23 mouse cellular contexts compared by ENCODE assay signal in the genomic region with DNA sequence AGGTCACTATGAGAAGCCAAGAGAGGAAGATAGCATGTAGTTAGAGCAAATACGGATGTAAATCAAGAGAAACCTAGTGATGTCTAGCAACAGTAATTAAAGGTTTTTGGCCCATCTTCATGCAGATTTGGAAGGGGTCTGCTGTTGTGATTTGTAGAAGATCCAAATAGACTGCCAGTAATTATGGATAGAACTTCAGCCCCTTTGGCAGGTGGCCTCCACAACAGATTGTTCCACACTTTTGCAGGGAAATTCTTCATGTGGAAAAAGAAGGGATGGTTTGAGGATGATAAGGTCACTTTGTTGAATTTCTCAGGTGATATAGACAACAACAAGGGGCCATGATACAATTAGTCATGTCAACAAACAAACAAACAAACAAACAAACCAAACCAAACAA.
DNase-seq lines count a peak whose midpoint lies in the region; ATAC-seq and TF ChIP-seq lines count a peak whose summit lies in the region.
"Had no signal": no experiment of that assay in that cellular context is flagged by ENCODE, and none has a peak within 500 bp of the region (broad histone marks: within the 10 kb centered on the region; RNA-seq: fewer than 3 reads in every experiment).

No protein-coding gene starts in this region.

- no peak overlapping the region for H3K4me2 ChIP-seq in forebrain, embryonic 14.5 days (ENCODE audit: low read length)
- H3K4me2 ChIP-seq in forebrain, embryonic 11.5 days (ENCODE audit: low read depth, low read length, severe bottlenecking), result no peak overlapping the region
- H3K4me2 ChIP-seq: heart, embryonic 13.5 days; hindbrain, embryonic 12.5 days; hindbrain, embryonic 15.5 days had no signal

- no peak for ATAC-seq in forebrain, embryonic 14.5 days
- no peak for ATAC-seq in forebrain, embryonic 11.5 days (replicated peaks; ENCODE audit: low FRiP score)
- ATAC-seq: CD4-positive, CD25-positive, alpha-beta regulatory T cell, adult 4 months; intestine, postnatal 0 days had no signal

- H3K27ac ChIP-seq in forebrain, embryonic 14.5 days (ENCODE audit: low read depth, low read length), result no peak overlapping the region
- no peak overlapping the region for H3K27ac ChIP-seq in forebrain, embryonic 11.5 days (ENCODE audit: low read depth, low read length)
- no peak overlapping the region for H3K27ac ChIP-seq in hindbrain, embryonic 10.5 days
- H3K27ac ChIP-seq: forebrain, embryonic 10.5 days; heart, adult 2 months; heart, embryonic 10.5 days; heart, embryonic 13.5 days; hindbrain, embryonic 12.5 days; hindbrain, embryonic 15.5 days had no signal

- no peaks in the 10 kb centered on the region for H3K27me3 ChIP-seq in forebrain, embryonic 14.5 days (replicated peaks; ENCODE audit: control insufficient read depth, insufficient read depth, low read length)
- no peaks in the 10 kb centered on the region for H3K27me3 ChIP-seq in forebrain, embryonic 11.5 days (ENCODE audit: control insufficient read depth, insufficient read depth, low read length)
- no peaks in the 10 kb centered on the region for H3K27me3 ChIP-seq in hindbrain, embryonic 10.5 days (ENCODE audit: insufficient read depth, poor library complexity, severe bottlenecking)
- H3K27me3 ChIP-seq: heart, embryonic 13.5 days; hindbrain, embryonic 12.5 days; hindbrain, embryonic 15.5 days had no signal

- intact Hi-C loops in left cerebral cortex, postnatal 4 days (cut with DNase I), result no loop called here
- intact Hi-C loops in left cerebral cortex, postnatal 25 days (cut with DNase I), result no loop called here

- H3K4me1 ChIP-seq in forebrain, embryonic 14.5 days (ENCODE audit: control insufficient read depth, insufficient read depth, low read length), result no peaks in the 10 kb centered on the region
- no peaks in the 10 kb centered on the region for H3K4me1 ChIP-seq in forebrain, embryonic 11.5 days (replicated peaks; ENCODE audit: control insufficient read depth, insufficient read depth, low read length)
- H3K4me1 ChIP-seq in hindbrain, embryonic 10.5 days (replicated peaks), result no peaks in the 10 kb centered on the region
- H3K4me1 ChIP-seq: forebrain, embryonic 10.5 days; heart, embryonic 10.5 days; heart, embryonic 13.5 days; hindbrain, embryonic 12.5 days; hindbrain, embryonic 15.5 days had no signal

- WGBS in forebrain, embryonic 14.5 days, result 88% methylated on average over 1 of the region's 1 CpGs
- WGBS in forebrain, embryonic 11.5 days, result 89% methylated on average over 1 of the region's 1 CpGs
- WGBS in hindbrain, embryonic 10.5 days, result 94% methylated on average over 1 of the region's 1 CpGs

- no peak for TF ChIP-seq POLR2A in brain, embryonic 14.5 days (IDR thresholded peaks at IDR 0.05; ENCODE audit: borderline replicate concordance, extremely low read depth, insufficient read depth, insufficient read length, poor library complexity, severe bottlenecking)

- no peak overlapping the region for H3K9ac ChIP-seq in forebrain, embryonic 14.5 days (ENCODE audit: low read length)
- H3K9ac ChIP-seq in forebrain, embryonic 11.5 days (ENCODE audit: low read length), result no peak overlapping the region
- H3K9ac ChIP-seq: heart, embryonic 13.5 days; hindbrain, embryonic 12.5 days; hindbrain, embryonic 15.5 days had no signal

- H3K36me3 ChIP-seq in forebrain, embryonic 14.5 days (ENCODE audit: control insufficient read depth, insufficient read depth, low read length), result no peaks in the 10 kb centered on the region
- no peaks in the 10 kb centered on the region for H3K36me3 ChIP-seq in forebrain, embryonic 11.5 days (ENCODE audit: control insufficient read depth, insufficient read depth, low read length)
- no peaks in the 10 kb centered on the region for H3K36me3 ChIP-seq in hindbrain, embryonic 10.5 days
- H3K36me3 ChIP-seq: forebrain, embryonic 10.5 days; heart, embryonic 10.5 days; heart, embryonic 13.5 days; hindbrain, embryonic 12.5 days; hindbrain, embryonic 15.5 days had no signal

- no peak overlapping the region for H3K4me3 ChIP-seq in forebrain, embryonic 14.5 days (ENCODE audit: low read depth, low read length)
- no peak overlapping the region for H3K4me3 ChIP-seq in forebrain, embryonic 11.5 days (ENCODE audit: low read depth, low read length)
- H3K4me3 ChIP-seq in hindbrain, embryonic 10.5 days, result no peak overlapping the region
- H3K4me3 ChIP-seq: forebrain, embryonic 10.5 days; heart, adult 2 months; heart, embryonic 10.5 days; heart, embryonic 13.5 days; hindbrain, embryonic 12.5 days; hindbrain, embryonic 15.5 days had no signal

- DNase-seq in forebrain, embryonic 14.5 days (ENCODE audit: low spot score), result peak; percentile 19
- DNase-seq in forebrain, embryonic 11.5 days (ENCODE audit: low spot score), result no peak
- peak; percentile 4 for DNase-seq in left cerebral cortex, postnatal 4 days
- DNase-seq in left cerebral cortex, postnatal 25 days (ENCODE audit: low spot score in 2 of 2), result no peak
- peak; percentile 35 for DNase-seq in brain, embryonic 14.5 days (ENCODE audit: low read depth)
- DNase-seq in hindbrain, embryonic 10.5 days (ENCODE audit: low spot score), result no peak
- DNase-seq: adrenal gland, adult 2 months; adrenal gland, postnatal 14 days; cerebellum, adult 11-12 months; cerebellum, adult 8-10 months; cerebellum, postnatal 36 days; gastrocnemius, postnatal 10 days; gastrocnemius, postnatal 36 days; heart, adult 2 months; heart, postnatal 14 days; heart, postnatal 4 days had no signal

- no peaks in the 10 kb centered on the region for H3K9me3 ChIP-seq in forebrain, embryonic 14.5 days (replicated peaks; ENCODE audit: control insufficient read depth, low read length)
- H3K9me3 ChIP-seq in forebrain, embryonic 11.5 days (ENCODE audit: control insufficient read depth, low read length), result no peaks in the 10 kb centered on the region
- H3K9me3 ChIP-seq in hindbrain, embryonic 10.5 days, result no peaks in the 10 kb centered on the region
- H3K9me3 ChIP-seq: forebrain, embryonic 10.5 days; heart, embryonic 10.5 days; heart, embryonic 13.5 days; hindbrain, embryonic 12.5 days; hindbrain, embryonic 15.5 days had no signal

- TF ChIP-seq CTCF in brain, embryonic 14.5 days (IDR thresholded peaks at IDR 0.05; ENCODE audit: borderline replicate concordance, extremely low read depth, insufficient read depth, insufficient read length), result no peak

Comparison
In these comparisons a context has a peak if more than half of its experiments do, and no peak if none do; other contexts are left out.
1. DNase-seq: peak in forebrain, embryonic 14.5 days (single experiment), left cerebral cortex, postnatal 4 days (single experiment) and brain, embryonic 14.5 days (single experiment); none in forebrain, embryonic 11.5 days (single experiment), left cerebral cortex, postnatal 25 days (0 of 2) and hindbrain, embryonic 10.5 days (single experiment).